8 mouse cellular contexts compared by ENCODE assay signal in the genomic region with DNA sequence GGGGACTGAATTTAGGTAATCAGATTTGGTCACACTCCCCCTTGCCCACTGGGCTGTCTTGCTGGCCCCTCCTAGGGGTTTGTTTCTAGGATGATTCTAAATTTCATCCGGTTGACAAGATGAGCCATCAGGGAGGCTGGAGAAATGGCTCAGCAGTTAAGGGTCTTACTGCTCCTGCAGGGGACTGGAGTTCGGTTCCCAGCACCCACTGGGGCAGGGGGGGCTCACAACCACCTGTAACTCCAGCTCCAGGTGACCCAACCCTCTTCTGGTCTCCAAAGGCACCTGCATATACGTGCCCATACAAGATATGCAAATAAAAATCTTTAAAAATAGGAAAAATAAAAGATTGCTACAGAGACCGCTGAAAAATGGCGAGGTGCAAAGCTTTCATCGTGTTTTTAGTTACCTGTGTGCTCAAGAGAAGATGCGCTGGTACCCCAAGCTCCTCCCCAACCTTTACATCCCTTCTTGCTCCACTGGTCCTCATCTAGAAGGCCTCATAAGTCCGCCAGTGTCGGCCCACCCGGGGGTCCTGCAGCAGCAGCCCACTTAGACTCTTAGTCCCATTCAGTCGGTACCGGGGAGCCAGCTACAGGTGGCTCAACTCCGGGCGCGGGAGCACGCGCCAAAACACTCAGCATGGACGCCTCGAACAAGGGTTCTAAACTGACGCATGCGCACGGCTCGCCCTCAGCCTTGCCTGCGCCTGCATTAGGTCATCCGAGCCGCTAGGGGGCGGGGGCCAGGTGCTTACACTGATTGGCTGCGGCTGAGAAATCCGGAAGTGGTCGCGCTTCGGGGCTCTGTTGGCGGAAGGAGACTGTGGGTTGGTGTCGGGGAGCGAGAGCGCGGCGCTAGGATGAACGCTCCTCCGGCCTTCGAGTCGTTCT. TPM values are rescaled to one million over a fixed set of nuclear protein-coding genes. Genes with fewer than 3 reads are reported as not detected.
A peak's percentile ranks its signal among the peaks of the same experiment; 100 is the strongest.
DNase-seq lines count a peak whose midpoint lies in the region; ATAC-seq and TF ChIP-seq lines count a peak whose summit lies in the region.

A gene (plus strand): TSS at position 741 of the 893 bp plus-strand sequence.

- intact Hi-C loops in gastrocnemius, adult 2 months (cut with DNase I): no loop called here
- intact Hi-C loops in left cerebral cortex, adult 2 months (cut with DNase I): loop anchor here (1.0 kb wide), 1 partner anchor 20 kb away; a partner anchor contains a TSS

- no peaks in the 10 kb centered on the region for H3K9me3 ChIP-seq in hindbrain, postnatal 0 days (ENCODE audit: low read length)

- peak; percentile 99; the same call in 1 of the 2 replicates for TF ChIP-seq CTCF in gastrocnemius, adult 2 months (IDR thresholded peaks at IDR 0.05)
- peak; percentile 99 for TF ChIP-seq CTCF in hindbrain, postnatal 0 days (IDR thresholded peaks at IDR 0.05; ENCODE audit: low read depth)
- peak; percentile 99 for TF ChIP-seq CTCF in left cerebral cortex, adult 2 months (IDR thresholded peaks at IDR 0.05)

- WGBS in hindbrain, postnatal 0 days: 3% methylated on average over 42 of the region's 42 CpGs

- peak within 1 kb of the TSS; percentile 100 for H3K4me3 ChIP-seq in gastrocnemius, adult 2 months
- H3K4me3 ChIP-seq in hindbrain, postnatal 0 days (ENCODE audit: low read length): peak within 1 kb of the TSS; percentile 85
- peak within 1 kb of the TSS; percentile 96 for H3K4me3 ChIP-seq in left cerebral cortex, adult 2 months

- peaks cover 15% of the 10 kb centered on the region for H3K4me1 ChIP-seq in hindbrain, postnatal 0 days (ENCODE audit: insufficient read depth, low read length)

- peak; percentile 87 for DNase-seq in WW6 (ENCODE audit: low read depth, low spot score)
- peak; percentile 96 for DNase-seq in cerebellum, postnatal 4 days (ENCODE audit: low spot score in 2 of 2)
- DNase-seq in gastrocnemius, adult 2 months: peak; percentile 97
- DNase-seq in hindbrain, postnatal 0 days (ENCODE audit: low spot score): peak; percentile 98
- peak; percentile 96 to 98 for DNase-seq in left cerebral cortex, adult 2 months (ENCODE audit: extremely low spot score in 1 of 2, low spot score in 2 of 2)
- peak; percentile 98 to 99 for DNase-seq in right cerebral cortex, adult 2 months (ENCODE audit: low spot score in 2 of 2)
- DNase-seq in urinary bladder, postnatal 14 days (ENCODE audit: low spot score): peak; percentile 96

- peaks cover 11% of the 10 kb centered on the region for H3K36me3 ChIP-seq in hindbrain, postnatal 0 days (ENCODE audit: insufficient read depth, low read length)

- H3K4me2 ChIP-seq in hindbrain, postnatal 0 days (ENCODE audit: low read depth, low read length): peak within 1 kb of the TSS; percentile 73

- peak within 1 kb of the TSS; percentile 85 for H3K9ac ChIP-seq in hindbrain, postnatal 0 days (replicated peaks; ENCODE audit: low read length)

- H3K27ac ChIP-seq in gastrocnemius, adult 2 months: peak within 1 kb of the TSS; percentile 92
- H3K27ac ChIP-seq in hindbrain, postnatal 0 days: peak within 1 kb of the TSS; percentile 83
- H3K27ac ChIP-seq in left cerebral cortex, adult 2 months: peak within 1 kb of the TSS; percentile 88

- peak; percentile 96 for ATAC-seq in hindbrain, postnatal 0 days
- peak; percentile 99 for ATAC-seq in megakaryocyte, adult 5-6 weeks (ENCODE audit: poor library complexity, severe bottlenecking)

- no peaks in the 10 kb centered on the region for H3K27me3 ChIP-seq in hindbrain, postnatal 0 days (ENCODE audit: insufficient read depth, low read length)

RNA-seq across cellular contexts. Expression of the gene that starts here (rescaled TPM):
- 10 to 100 TPM; 62.9 to 69.6 TPM for total RNA-seq in gastrocnemius, adult 2 months (2021)
- 94.2 and 159 TPM in 2 replicates for total RNA-seq in hindbrain, postnatal 0 days (2014; rRNA removed)
- polyA plus RNA-seq in hindbrain, postnatal 0 days (2015; fragmentation: Nextera tagmentation; extraction: Ambion mirVana): 235 and 245 TPM in 2 replicates
- total RNA-seq in left cerebral cortex, adult 2 months (2021): 10 to 100 TPM; 70.8 to 72.8 TPM
- total RNA-seq in megakaryocyte, adult 5-6 weeks (2015): 94.7 and 103 TPM in 2 replicates
- total RNA-seq in megakaryocyte, adult 5-6 weeks (2017): 105 and 117 TPM in 2 replicates

Comparison
In these comparisons a context has a peak if more than half of its experiments do, and no peak if none do; other contexts are left out.
1. Peak in every context shown above with its lines: DNase-seq, ATAC-seq, H3K4me3 ChIP-seq and H3K27ac ChIP-seq.